ENCODE assay signal across 20 mouse cellular contexts in the genomic region with DNA sequence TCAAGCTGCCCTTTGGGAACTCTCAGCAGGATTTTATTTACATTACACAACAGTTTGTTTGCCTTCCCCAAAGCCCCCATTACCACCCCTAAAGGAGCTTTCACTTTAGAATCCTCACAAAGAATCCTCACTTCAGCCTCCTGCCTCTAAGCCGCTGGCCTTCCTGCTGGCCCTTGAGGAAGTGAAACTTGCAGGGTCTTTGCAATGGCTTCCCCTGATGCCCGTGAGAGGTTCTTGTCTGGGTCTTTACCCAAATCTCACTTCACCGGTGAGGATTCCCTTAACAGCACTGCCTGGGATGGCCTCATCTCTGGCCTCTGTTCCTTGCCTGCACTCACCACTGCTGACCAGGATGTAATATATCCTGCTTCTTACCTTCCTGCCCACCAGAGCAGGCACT. TPM values are rescaled to one million over a fixed set of nuclear protein-coding genes. Genes with fewer than 3 reads are reported as not detected.
DNase-seq lines count a peak whose midpoint lies in the region; ATAC-seq and TF ChIP-seq lines count a peak whose summit lies in the region.
"Had no signal": no experiment of that assay in that cellular context is flagged by ENCODE, and none has a peak within 500 bp of the region (broad histone marks: within the 10 kb centered on the region; RNA-seq: fewer than 3 reads in every experiment).

No protein-coding gene starts in this region.

- H3K27me3 ChIP-seq in kidney, embryonic 14.5 days (ENCODE audit: control insufficient read depth, insufficient read depth, low read length), result no peaks in the 10 kb centered on the region
- peaks cover 26% of the 10 kb centered on the region for H3K27me3 ChIP-seq in midbrain, embryonic 12.5 days
- H3K27me3 ChIP-seq in midbrain, embryonic 13.5 days, result peaks cover 15% of the 10 kb centered on the region
- H3K27me3 ChIP-seq in myocyte (ENCODE audit: control insufficient read depth, insufficient read depth, insufficient read length), result peaks cover 20% of the 10 kb centered on the region

- no peaks in the 10 kb centered on the region for H3K79me2 ChIP-seq in myocyte (ENCODE audit: control insufficient read depth, insufficient read depth)

- H3ac ChIP-seq in myocyte (ENCODE audit: control insufficient read depth, insufficient read length), result no peak overlapping the region

- no peak for DNase-seq in kidney, postnatal 36 days
- no peak for DNase-seq in spleen, postnatal 14 days (ENCODE audit: low spot score in 2 of 2)
- DNase-seq: adrenal gland, adult 8-10 months had no signal

- no peaks in the 10 kb centered on the region for H3K36me3 ChIP-seq in kidney, embryonic 14.5 days (ENCODE audit: control insufficient read depth, insufficient read depth, low read length)
- no peaks in the 10 kb centered on the region for H3K36me3 ChIP-seq in midbrain, embryonic 12.5 days
- no peaks in the 10 kb centered on the region for H3K36me3 ChIP-seq in midbrain, embryonic 13.5 days
- H3K36me3 ChIP-seq in myocyte (ENCODE audit: control insufficient read depth, insufficient read depth), result no peaks in the 10 kb centered on the region
- H3K36me3 ChIP-seq: hindbrain, embryonic 15.5 days had no signal

- H3K4me3 ChIP-seq in kidney, embryonic 14.5 days (ENCODE audit: low read length), result no peak overlapping the region
- no peak overlapping the region for H3K4me3 ChIP-seq in midbrain, embryonic 12.5 days
- no peak overlapping the region for H3K4me3 ChIP-seq in midbrain, embryonic 13.5 days (replicated peaks)
- no peak overlapping the region for H3K4me3 ChIP-seq in myocyte
- H3K4me3 ChIP-seq: forebrain, embryonic 13.5 days; heart, adult 2 months; hindbrain, embryonic 15.5 days had no signal

- TF ChIP-seq POLR2A in myocyte (IDR thresholded peaks at IDR 0.05; ENCODE audit: insufficient read length, low read depth), result no peak

- H3K9me3 ChIP-seq in kidney, embryonic 14.5 days (ENCODE audit: control insufficient read depth, low read length), result no peaks in the 10 kb centered on the region
- no peaks in the 10 kb centered on the region for H3K9me3 ChIP-seq in midbrain, embryonic 12.5 days
- H3K9me3 ChIP-seq in midbrain, embryonic 13.5 days, result no peaks in the 10 kb centered on the region
- H3K9me3 ChIP-seq: forebrain, embryonic 13.5 days; hindbrain, embryonic 15.5 days had no signal

- H3K9ac ChIP-seq in kidney, embryonic 14.5 days (ENCODE audit: low read depth, low read length), result no peak overlapping the region
- H3K9ac ChIP-seq in midbrain, embryonic 12.5 days (replicated peaks), result no peak overlapping the region
- no peak overlapping the region for H3K9ac ChIP-seq in midbrain, embryonic 13.5 days (replicated peaks)
- H3K9ac ChIP-seq: forebrain, embryonic 13.5 days; hindbrain, embryonic 15.5 days had no signal

- H3K4me2 ChIP-seq in kidney, embryonic 14.5 days (replicated peaks; ENCODE audit: low read depth, low read length), result no peak overlapping the region
- no peak overlapping the region for H3K4me2 ChIP-seq in midbrain, embryonic 12.5 days (replicated peaks)
- no peak overlapping the region for H3K4me2 ChIP-seq in midbrain, embryonic 13.5 days (replicated peaks)
- H3K4me2 ChIP-seq in myocyte (ENCODE audit: low read depth), result peak overlapping the region; percentile 13
- H3K4me2 ChIP-seq: forebrain, embryonic 13.5 days; hindbrain, embryonic 15.5 days had no signal

- 0 out of 2 replicates have a peak overlapping the region, but pooled peaks have one; percentile 47 for H3K27ac ChIP-seq in kidney, embryonic 14.5 days (ENCODE audit: low read depth, low read length)
- H3K27ac ChIP-seq in midbrain, embryonic 12.5 days (replicated peaks), result no peak overlapping the region
- H3K27ac ChIP-seq in midbrain, embryonic 13.5 days, result no peak overlapping the region
- H3K27ac ChIP-seq: forebrain, embryonic 13.5 days; heart, adult 2 months; hindbrain, embryonic 15.5 days; macrophage had no signal

- ATAC-seq in kidney, embryonic 14.5 days (ENCODE audit: low FRiP score, low TSS enrichment), result no peak
- peak; percentile 19; the same call in 1 of the 2 replicates for ATAC-seq in midbrain, embryonic 12.5 days (ENCODE audit: low FRiP score, low read depth)
- no peak for ATAC-seq in midbrain, embryonic 13.5 days
- peak; percentile 79 for ATAC-seq in granulocyte monocyte progenitor cell, adult 5-6 weeks (replicated peaks; ENCODE audit: poor library complexity, severe bottlenecking)

- WGBS in kidney, embryonic 14.5 days, result 19% methylated on average over 3 of the region's 3 CpGs
- 8% methylated on average over 3 of the region's 3 CpGs for WGBS in midbrain, embryonic 12.5 days
- WGBS in midbrain, embryonic 13.5 days, result 11% methylated on average over 3 of the region's 3 CpGs

- H3K4me1 ChIP-seq in kidney, embryonic 14.5 days (ENCODE audit: control insufficient read depth, insufficient read depth, low read length), result 0 out of 2 replicates have a peak, but pooled peaks cover 6% of the 10 kb centered on the region
- H3K4me1 ChIP-seq in midbrain, embryonic 12.5 days, result peaks cover 5% of the 10 kb centered on the region; the same call in 1 of the 2 replicates
- H3K4me1 ChIP-seq in midbrain, embryonic 13.5 days (replicated peaks), result 0 out of 2 replicates have a peak, but pooled peaks cover 4% of the 10 kb centered on the region
- H3K4me1 ChIP-seq: hindbrain, embryonic 15.5 days had no signal

TF ChIP-seq in myocyte, 11 proteins besides CTCF, POLR2A, EP300 and RAD21:
- TF ChIP-seq E2F4 (IDR thresholded peaks at IDR 0.05; ENCODE audit: insufficient read depth), result no peak
- TF ChIP-seq MAX (IDR thresholded peaks at IDR 0.05; ENCODE audit: low read depth), result no peak
- TF ChIP-seq TCF3 (IDR thresholded peaks at IDR 0.05; ENCODE audit: insufficient read length, low read depth), result no peak

RNA-seq across cellular contexts. Expression of a gene that starts 0.5 kb away (rescaled TPM):
- polyA plus RNA-seq in kidney, embryonic 14.5 days (2014; fragmentation: Nextera tagmentation; extraction: Ambion mirVana), result not detected in 2 replicates
- not detected in 2 replicates for polyA plus RNA-seq in midbrain, embryonic 12.5 days (2016; fragmentation: Nextera tagmentation; extraction: Ambion mirVana)
- not detected in 2 replicates for polyA plus RNA-seq in midbrain, embryonic 13.5 days (2015; fragmentation: Nextera tagmentation; extraction: Ambion mirVana)
- not detected in 2 replicates for total RNA-seq in granulocyte monocyte progenitor cell, adult 5-6 weeks (2014; fragmentation: Nextera tagmentation)
- not detected in 2 replicates for total RNA-seq in granulocyte monocyte progenitor cell, adult 5-6 weeks (2017)
- polyA plus RNA-seq in myocyte (2012; fragmentation: generic; extraction: Trizol), result not detected
- total RNA-seq: adrenal gland, adult 8-10 months; gastrocnemius, adult 18-20 months; heart, adult 2 months; heart, postnatal 10 days; MEL; monocyte, adult 5-6 weeks; neutrophil, adult 5-6 weeks had no signal
- polyA plus RNA-seq: cerebellum, adult 2 months; forebrain, embryonic 13.5 days; heart, adult 2 months; hindbrain, embryonic 15.5 days; limb, embryonic 14.5 days; macrophage; testis, adult 2 months had no signal

RNA-seq across cellular contexts. Expression of a gene that starts 19.0 kb away (rescaled TPM):
- 80.5 and 102 TPM in 2 replicates for polyA plus RNA-seq in kidney, embryonic 14.5 days (2014; fragmentation: Nextera tagmentation; extraction: Ambion mirVana)
- polyA plus RNA-seq in midbrain, embryonic 12.5 days (2016; fragmentation: Nextera tagmentation; extraction: Ambion mirVana), result 102 and 106 TPM in 2 replicates
- 79.5 and 83.0 TPM in 2 replicates for polyA plus RNA-seq in midbrain, embryonic 13.5 days (2015; fragmentation: Nextera tagmentation; extraction: Ambion mirVana)
- total RNA-seq in granulocyte monocyte progenitor cell, adult 5-6 weeks (2014; fragmentation: Nextera tagmentation), result 50.4 and 59.5 TPM in 2 replicates
- 60.1 and 63.1 TPM in 2 replicates for total RNA-seq in granulocyte monocyte progenitor cell, adult 5-6 weeks (2017)
- 38.8 TPM for polyA plus RNA-seq in myocyte (2012; fragmentation: generic; extraction: Trizol)

RNA-seq across cellular contexts. Expression of a gene that starts 57.0 kb away (rescaled TPM):
- not detected in 2 replicates for polyA plus RNA-seq in kidney, embryonic 14.5 days (2014; fragmentation: Nextera tagmentation; extraction: Ambion mirVana)
- polyA plus RNA-seq in midbrain, embryonic 12.5 days (2016; fragmentation: Nextera tagmentation; extraction: Ambion mirVana), result 0.10 TPM in 1 of 2 replicates, not detected in the other
- not detected in 2 replicates for polyA plus RNA-seq in midbrain, embryonic 13.5 days (2015; fragmentation: Nextera tagmentation; extraction: Ambion mirVana)
- total RNA-seq in granulocyte monocyte progenitor cell, adult 5-6 weeks (2014; fragmentation: Nextera tagmentation), result not detected in 2 replicates
- total RNA-seq in granulocyte monocyte progenitor cell, adult 5-6 weeks (2017), result not detected in 2 replicates
- polyA plus RNA-seq in myocyte (2012; fragmentation: generic; extraction: Trizol), result not detected
- total RNA-seq: heart, adult 2 months; MEL had no signal
- polyA plus RNA-seq: forebrain, embryonic 13.5 days; macrophage had no signal

Comparison
In these comparisons a context has a peak if more than half of its experiments do, and no peak if none do; other contexts are left out.
1. ATAC-seq: peak in midbrain, embryonic 12.5 days (single experiment) and granulocyte monocyte progenitor cell, adult 5-6 weeks (single experiment); none in kidney, embryonic 14.5 days (single experiment) and midbrain, embryonic 13.5 days (single experiment).